Mouse (Mus musculus): ENCODE results near the gene Fkbp6. TPM values are rescaled to one million over a fixed set of nuclear protein-coding genes. Genes with fewer than 3 reads are reported as not detected.

The Fkbp6 gene
- polyA plus RNA-seq, 1 experiment, result not detected

GRCm38 (mm10) chr5:135248956-135249676 is 100.7 kb downstream of the Fkbp6 start:
- Histone ChIP-seq H3K36me3 (replicated peaks; ENCODE audit: low read length) (peaks cover 40% of the 10 kb centered on the region), H3K9me3 (peaks cover 11% of the 10 kb centered on the region; the same call in 1 of the 2 replicates), H3K27me3 (replicated peaks) (peaks cover 45% of the 10 kb centered on the region), H3K4me1 (peaks cover 20% of the 10 kb centered on the region), H3K4me3 (replicated peaks) (no peak overlapping the region)
- TF ChIP-seq FLI1 (IDR thresholded peaks at IDR 0.05; ENCODE audit: low read length), result no peak

- peaks cover 57% of the 10 kb centered on the region for H3K36me3 ChIP-seq (replicated peaks; ENCODE audit: low read length)
- peaks cover 11% of the 10 kb centered on the region; the same call in 1 of the 2 replicates for H3K9me3 ChIP-seq
- TF ChIP-seq GATA1 (IDR thresholded peaks at IDR 0.05; ENCODE audit: borderline replicate concordance, low read length) (no peak), FLI1 (IDR thresholded peaks at IDR 0.05; ENCODE audit: low read length) (no peak)
- H3K4me1 ChIP-seq, result peaks cover 23% of the 10 kb centered on the region
- H3K4me3 ChIP-seq (replicated peaks), result no peak overlapping the region
- peaks cover 34% of the 10 kb centered on the region for H3K27me3 ChIP-seq (replicated peaks)
Observed at GRCm38 (mm10) chr5:135247337-135247736, 102.5 kb downstream of the Fkbp6 start.

- Histone ChIP-seq H3K4me1 (peaks cover 25% of the 10 kb centered on the region), H3K36me3 (replicated peaks; ENCODE audit: low read length) (peaks cover 66% of the 10 kb centered on the region), H3K4me3 (replicated peaks) (no peak overlapping the region), H3K9me3 (peaks cover 11% of the 10 kb centered on the region; the same call in 1 of the 2 replicates), H3K27me3 (replicated peaks) (peaks cover 28% of the 10 kb centered on the region)
- TF ChIP-seq FLI1 (IDR thresholded peaks at IDR 0.05; ENCODE audit: low read length), result no peak
- no peak for TF ChIP-seq GATA1 (IDR thresholded peaks at IDR 0.05; ENCODE audit: borderline replicate concordance, low read length)
Observed at GRCm38 (mm10) chr5:135246531-135246930, 103.3 kb downstream of the Fkbp6 start.

GRCm38 (mm10) chr5:135243166-135243565 is 106.7 kb downstream of the Fkbp6 start:
- H3K4me3 ChIP-seq (replicated peaks), result no peak overlapping the region
- no peaks in the 10 kb centered on the region for H3K9me3 ChIP-seq
- no peaks in the 10 kb centered on the region for H3K27me3 ChIP-seq (replicated peaks)
- peaks cover 17% of the 10 kb centered on the region for H3K4me1 ChIP-seq
- TF ChIP-seq FLI1 (IDR thresholded peaks at IDR 0.05; ENCODE audit: low read length) (no peak), GATA1 (IDR thresholded peaks at IDR 0.05; ENCODE audit: borderline replicate concordance, low read length) (no peak)
- peaks cover 93% of the 10 kb centered on the region for H3K36me3 ChIP-seq (replicated peaks; ENCODE audit: low read length)

- TF ChIP-seq GATA1 (IDR thresholded peaks at IDR 0.05; ENCODE audit: borderline replicate concordance, low read length) (no peak), FLI1 (IDR thresholded peaks at IDR 0.05; ENCODE audit: low read length) (no peak)
- Histone ChIP-seq H3K36me3 (replicated peaks; ENCODE audit: low read length) (peaks cover 98% of the 10 kb centered on the region), H3K9me3 (no peaks in the 10 kb centered on the region), H3K4me3 (replicated peaks) (no peak overlapping the region), H3K4me1 (peaks cover 17% of the 10 kb centered on the region), H3K27me3 (replicated peaks) (no peaks in the 10 kb centered on the region)
Observed at GRCm38 (mm10) chr5:135242608-135243007, 107.2 kb downstream of the Fkbp6 start.

GRCm38 (mm10) chr5:135242136-135242535 is 107.7 kb downstream of the Fkbp6 start:
- peaks cover 99% of the 10 kb centered on the region for H3K36me3 ChIP-seq (replicated peaks; ENCODE audit: low read length)

More at GRCm38 (mm10) chr5:135242136-135242535, 107.7 kb downstream of the Fkbp6 start:
- no peak for TF ChIP-seq GATA1 (IDR thresholded peaks at IDR 0.05; ENCODE audit: borderline replicate concordance, low read length)
- no peak for TF ChIP-seq FLI1 (IDR thresholded peaks at IDR 0.05; ENCODE audit: low read length)
- no peaks in the 10 kb centered on the region for H3K27me3 ChIP-seq (replicated peaks)
- no peak overlapping the region for H3K4me3 ChIP-seq (replicated peaks)
- H3K4me1 ChIP-seq, result peaks cover 17% of the 10 kb centered on the region
- no peaks in the 10 kb centered on the region for H3K9me3 ChIP-seq

Other genes starting within 250 kb of the Fkbp6 start
- 6.6 TPM in 1 of 2 replicates, not detected in the other for gene Tbl2, start 200.4 kb downstream of the Fkbp6 start, polyA plus RNA-seq (2012; ENCODE audit: insufficient read depth, low replicate concordance)
- 58.2 and 75.1 TPM in 2 replicates for gene Bcl7b, start 181.8 kb downstream of the Fkbp6 start, polyA plus RNA-seq (2012; ENCODE audit: insufficient read depth, low replicate concordance)
- gene Baz1b, start 162.8 kb downstream of the Fkbp6 start, polyA plus RNA-seq (2012; ENCODE audit: insufficient read depth, low replicate concordance), result 8.4 and 12.3 TPM in 2 replicates
- gene Fzd9, start 98.8 kb downstream of the Fkbp6 start, polyA plus RNA-seq (2012; ENCODE audit: insufficient read depth, low replicate concordance), result 0.40 and 1.7 TPM in 2 replicates
- gene Trim50, start 3.3 kb upstream of the Fkbp6 start, polyA plus RNA-seq (2012; ENCODE audit: insufficient read depth, low replicate concordance), result not detected in 2 replicates
- 6.4 and 14.7 TPM in 2 replicates for gene Nsun5, start 19.9 kb upstream of the Fkbp6 start, polyA plus RNA-seq (2012; ENCODE audit: insufficient read depth, low replicate concordance)
- gene Pom121, start 44.5 kb upstream of the Fkbp6 start, polyA plus RNA-seq (2012; ENCODE audit: insufficient read depth, low replicate concordance), result 36.0 and 90.7 TPM in 2 replicates
- 0.51 TPM in 1 of 2 replicates, not detected in the other for gene Hip1, start 195.1 kb upstream of the Fkbp6 start, polyA plus RNA-seq (2012; ENCODE audit: insufficient read depth, low replicate concordance)
- not detected in 2 replicates for gene Ccl26, start 213.5 kb upstream of the Fkbp6 start, polyA plus RNA-seq (2012; ENCODE audit: insufficient read depth, low replicate concordance)
- gene Ccl24, start 223.0 kb upstream of the Fkbp6 start, polyA plus RNA-seq (2012; ENCODE audit: insufficient read depth, low replicate concordance), result not detected in 2 replicates